In genomic region chr3:52178851-52179250, GRCm38 (mm10) we compare ENCODE assay signal across 13 mouse cellular contexts.
DNase-seq lines count a peak whose midpoint lies in the region; ATAC-seq and TF ChIP-seq lines count a peak whose summit lies in the region.
"Had no signal": no experiment of that assay in that cellular context is flagged by ENCODE, and none has a peak within 500 bp of the region (broad histone marks: within the 10 kb centered on the region; RNA-seq: fewer than 3 reads in every experiment).

No protein-coding gene starts in this region.

- WGBS in heart, embryonic 15.5 days = 71% methylated on average over 9 of the region's 9 CpGs
- 90% methylated on average over 9 of the region's 9 CpGs for WGBS in heart, adult 2 months
- WGBS in embryonic facial prominence, embryonic 13.5 days = 62% methylated on average over 9 of the region's 9 CpGs
- WGBS in hindbrain, postnatal 0 days = 56% methylated on average over 9 of the region's 9 CpGs
- 28% methylated on average over 9 of the region's 9 CpGs for WGBS in neural tube, embryonic 11.5 days
- WGBS in thymus, adult 2 months = 94% methylated on average over 9 of the region's 9 CpGs

- intact Hi-C loops in heart, adult 2 months (cut with DNase I) = no loop called here

- no peak for ATAC-seq in heart, embryonic 15.5 days (replicated peaks; ENCODE audit: insufficient number of reproducible peaks, insufficient read depth, low FRiP score, low read depth)
- ATAC-seq in embryonic facial prominence, embryonic 13.5 days (ENCODE audit: insufficient number of reproducible peaks, insufficient read depth, low FRiP score, low TSS enrichment, low read depth) = no peak
- no peak for ATAC-seq in hindbrain, postnatal 0 days
- ATAC-seq in neural tube, embryonic 11.5 days (ENCODE audit: insufficient read depth, low FRiP score, low TSS enrichment) = no peak
- ATAC-seq: CD4-positive, CD25-positive, alpha-beta regulatory T cell, adult 4 months had no signal

- no peak for TF ChIP-seq POLR2A in heart, adult 2 months (IDR thresholded peaks at IDR 0.05; ENCODE audit: insufficient read depth, low read depth, low read length)
- no peak for TF ChIP-seq POLR2A in thymus, adult 2 months (IDR thresholded peaks at IDR 0.05; ENCODE audit: control insufficient read depth, extremely low read depth, insufficient read depth, low read length, poor library complexity)

- H3K4me2 ChIP-seq in heart, embryonic 15.5 days = peak overlapping the region; percentile 52; the same call in 1 of the 2 replicates
- peak overlapping the region; percentile 52 for H3K4me2 ChIP-seq in embryonic facial prominence, embryonic 13.5 days
- H3K4me2 ChIP-seq in hindbrain, postnatal 0 days (ENCODE audit: low read depth, low read length) = peak overlapping the region; percentile 37; the same call in 1 of the 2 replicates
- H3K4me2 ChIP-seq in neural tube, embryonic 11.5 days (ENCODE audit: low read depth) = peak overlapping the region; percentile 10

- no peak for TF ChIP-seq EP300 in heart, adult 2 months (IDR thresholded peaks at IDR 0.05; ENCODE audit: insufficient read depth, low read depth, low read length)

- DNase-seq in heart, adult 2 months = no peak
- DNase-seq in hindbrain, postnatal 0 days (ENCODE audit: low spot score) = no peak
- DNase-seq in neural tube, embryonic 11.5 days (ENCODE audit: low spot score) = peak; percentile 44
- no peak for DNase-seq in thymus, adult 2 months
- DNase-seq in right cerebral cortex, adult 2 months (ENCODE audit: low spot score in 2 of 2) = no peak
- DNase-seq in testis, postnatal 14 days (ENCODE audit: low spot score) = no peak
- DNase-seq: cerebellum, adult 11-12 months; lung, postnatal 36 days; right cerebral cortex, postnatal 14 days had no signal

- peaks cover 39% of the 10 kb centered on the region for H3K4me1 ChIP-seq in heart, embryonic 15.5 days (replicated peaks)
- peaks cover 8% of the 10 kb centered on the region for H3K4me1 ChIP-seq in heart, adult 2 months (ENCODE audit: control insufficient read depth, insufficient read depth, low read length)
- peaks cover 37% of the 10 kb centered on the region for H3K4me1 ChIP-seq in embryonic facial prominence, embryonic 13.5 days
- peaks cover 20% of the 10 kb centered on the region for H3K4me1 ChIP-seq in hindbrain, postnatal 0 days (ENCODE audit: insufficient read depth, low read length)
- H3K4me1 ChIP-seq in neural tube, embryonic 11.5 days (ENCODE audit: control insufficient read depth, insufficient read depth, low read length) = peaks cover 22% of the 10 kb centered on the region
- H3K4me1 ChIP-seq in thymus, adult 2 months (replicated peaks; ENCODE audit: control insufficient read depth, insufficient read depth, low read length) = peaks cover 11% of the 10 kb centered on the region

- no peaks in the 10 kb centered on the region for H3K79me2 ChIP-seq in heart, adult 2 months (replicated peaks; ENCODE audit: control insufficient read depth, insufficient read depth, low read length)

- H3K9me3 ChIP-seq in heart, embryonic 15.5 days (replicated peaks) = no peaks in the 10 kb centered on the region
- H3K9me3 ChIP-seq in embryonic facial prominence, embryonic 13.5 days = no peaks in the 10 kb centered on the region
- no peaks in the 10 kb centered on the region for H3K9me3 ChIP-seq in hindbrain, postnatal 0 days (ENCODE audit: low read length)
- no peaks in the 10 kb centered on the region for H3K9me3 ChIP-seq in neural tube, embryonic 11.5 days (ENCODE audit: control insufficient read depth, low read length)

- no peak overlapping the region for H3K4me3 ChIP-seq in heart, embryonic 15.5 days
- H3K4me3 ChIP-seq in heart, adult 2 months = no peak overlapping the region
- H3K4me3 ChIP-seq in embryonic facial prominence, embryonic 13.5 days = peak overlapping the region; percentile 25
- no peak overlapping the region for H3K4me3 ChIP-seq in hindbrain, postnatal 0 days (ENCODE audit: low read length)
- H3K4me3 ChIP-seq in neural tube, embryonic 11.5 days (ENCODE audit: low read depth, low read length) = no peak overlapping the region
- H3K4me3 ChIP-seq in thymus, adult 2 months (ENCODE audit: control insufficient read depth, insufficient read depth, low read length) = no peak overlapping the region
- H3K4me3 ChIP-seq: layer of hippocampus, adult 2 months had no signal

- H3K27me3 ChIP-seq in heart, embryonic 15.5 days = no peaks in the 10 kb centered on the region
- no peaks in the 10 kb centered on the region for H3K27me3 ChIP-seq in heart, adult 2 months (ENCODE audit: control insufficient read depth, insufficient read depth, low read length)
- H3K27me3 ChIP-seq in embryonic facial prominence, embryonic 13.5 days = no peaks in the 10 kb centered on the region
- no peaks in the 10 kb centered on the region for H3K27me3 ChIP-seq in hindbrain, postnatal 0 days (ENCODE audit: insufficient read depth, low read length)
- no peaks in the 10 kb centered on the region for H3K27me3 ChIP-seq in neural tube, embryonic 11.5 days (ENCODE audit: control insufficient read depth, insufficient read depth, low read length)
- no peaks in the 10 kb centered on the region for H3K27me3 ChIP-seq in thymus, adult 2 months (ENCODE audit: control insufficient read depth, insufficient read depth, low read length)

- H3K36me3 ChIP-seq in heart, embryonic 15.5 days = no peaks in the 10 kb centered on the region
- no peaks in the 10 kb centered on the region for H3K36me3 ChIP-seq in heart, adult 2 months (ENCODE audit: control insufficient read depth, insufficient read depth, low read length)
- no peaks in the 10 kb centered on the region for H3K36me3 ChIP-seq in embryonic facial prominence, embryonic 13.5 days
- no peaks in the 10 kb centered on the region for H3K36me3 ChIP-seq in hindbrain, postnatal 0 days (ENCODE audit: insufficient read depth, low read length)
- H3K36me3 ChIP-seq in neural tube, embryonic 11.5 days (ENCODE audit: control insufficient read depth, insufficient read depth, low read length) = no peaks in the 10 kb centered on the region
- no peaks in the 10 kb centered on the region for H3K36me3 ChIP-seq in thymus, adult 2 months (ENCODE audit: control insufficient read depth, insufficient read depth, low read length)

- no peak overlapping the region for H3K9ac ChIP-seq in heart, embryonic 15.5 days
- no peak overlapping the region for H3K9ac ChIP-seq in heart, adult 2 months (ENCODE audit: low read depth, low read length)
- H3K9ac ChIP-seq in embryonic facial prominence, embryonic 13.5 days = peak overlapping the region; percentile 63
- 0 out of 2 replicates have a peak overlapping the region, but pooled peaks have one; percentile 19 for H3K9ac ChIP-seq in hindbrain, postnatal 0 days (replicated peaks; ENCODE audit: low read length)
- peak overlapping the region; percentile 26 for H3K9ac ChIP-seq in neural tube, embryonic 11.5 days (ENCODE audit: low read length)

- TF ChIP-seq CTCF in heart, adult 2 months (IDR thresholded peaks at IDR 0.05) = no peak
- no peak for TF ChIP-seq CTCF in hindbrain, postnatal 0 days (IDR thresholded peaks at IDR 0.05; ENCODE audit: low read depth)
- TF ChIP-seq CTCF in thymus, adult 2 months (IDR thresholded peaks at IDR 0.05; ENCODE audit: borderline replicate concordance, control insufficient read depth, extremely low read depth, insufficient read depth, low read length, poor library complexity) = no peak

- peak overlapping the region; percentile 95 for H3K27ac ChIP-seq in heart, embryonic 15.5 days
- no peak overlapping the region for H3K27ac ChIP-seq in heart, adult 2 months
- peak overlapping the region; percentile 94 for H3K27ac ChIP-seq in embryonic facial prominence, embryonic 13.5 days
- H3K27ac ChIP-seq in hindbrain, postnatal 0 days = peak overlapping the region; percentile 70; the same call in 1 of the 2 replicates
- peak overlapping the region; percentile 77 for H3K27ac ChIP-seq in neural tube, embryonic 11.5 days (ENCODE audit: low read depth, low read length)
- no peak overlapping the region for H3K27ac ChIP-seq in thymus, adult 2 months (ENCODE audit: control insufficient read depth, insufficient read depth, low read length)
- H3K27ac ChIP-seq: layer of hippocampus, adult 2 months had no signal

Comparison
In these comparisons a context has a peak if more than half of its experiments do, and no peak if none do; other contexts are left out.
1. H3K27ac ChIP-seq: peak in heart, embryonic 15.5 days (single experiment), embryonic facial prominence, embryonic 13.5 days (single experiment), hindbrain, postnatal 0 days (single experiment) and neural tube, embryonic 11.5 days (single experiment); none in heart, adult 2 months (single experiment) and thymus, adult 2 months (single experiment).
2. H3K9ac ChIP-seq: peak in embryonic facial prominence, embryonic 13.5 days (single experiment), hindbrain, postnatal 0 days (single experiment) and neural tube, embryonic 11.5 days (single experiment); none in heart, embryonic 15.5 days (single experiment) and heart, adult 2 months (single experiment).
3. Peak in every context shown above with its lines, with median percentiles within 50 percentile points of each other: H3K4me2 ChIP-seq.